Mouse (Mus musculus) stomach, postnatal 0 days (tissue): ENCODE measurements around the gene Rsph4a.

Source experiments
- CTCF ChIP-seq: IDR thresholded peaks from 2 replicates; pipeline ENCODE4 v1.5.1; 2016; ENCODE audit warnings: antibody characterized with exemption, low read depth, mild to moderate bottlenecking, moderate library complexity
- EP300 ChIP-seq: optimal IDR thresholded peaks from 2 replicates; pipeline ENCODE3; 2016; ENCODE audit warnings: antibody characterized with exemption

GRCm38 (mm10) chr10:33946336-33946735 lies 41.4 kb downstream of the Rsph4a start:
- TF ChIP-seq CTCF, result no peak
- TF ChIP-seq EP300, result no peak
